Mouse (Mus musculus): ENCODE measurements around the gene Armc5. TPM values are rescaled to one million over a fixed set of nuclear protein-coding genes. Genes with fewer than 3 reads are reported as not detected.
A peak's percentile ranks its signal among the peaks of the same experiment; 100 is the strongest.

The Armc5 gene
- polyA plus RNA-seq, 1 experiment from 2014 or later, result 15.7 TPM

DNA sequence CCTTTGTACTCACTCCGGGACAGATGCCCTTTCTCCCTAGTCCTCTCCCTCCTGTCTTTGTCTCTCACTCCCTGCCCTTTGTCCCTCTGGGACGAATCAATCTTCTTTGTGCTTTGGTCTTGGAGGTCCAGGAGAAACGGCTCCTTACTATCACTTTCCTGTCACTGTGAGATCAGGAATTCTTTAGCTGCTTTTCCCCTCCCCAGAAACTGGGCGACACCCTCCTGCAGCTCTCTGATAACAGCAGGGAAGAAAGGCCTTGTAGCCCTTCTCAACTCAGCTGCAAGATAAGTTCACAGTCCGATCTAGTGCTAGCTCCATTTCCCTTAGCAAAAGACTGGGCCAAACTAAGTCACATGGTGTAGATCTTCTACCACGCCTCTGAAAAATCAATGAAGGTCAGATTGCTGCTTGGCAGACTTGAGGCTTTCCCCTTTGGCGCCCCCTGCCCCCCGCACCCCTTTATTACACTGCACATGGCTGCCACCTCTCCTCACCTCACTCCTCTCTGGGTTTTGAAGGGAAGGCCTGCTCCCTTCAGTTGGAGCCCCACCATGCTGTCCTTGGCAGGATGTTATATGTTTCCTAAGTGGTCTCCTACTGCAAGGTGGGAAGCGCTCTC is 51.9 kb downstream of the Armc5 start:
- Histone ChIP-seq H3K27me3 (replicated peaks) (no peaks in the 10 kb centered on the region), H3K4me2 (peak overlapping the region; percentile 50), H3K36me3 (peaks cover 31% of the 10 kb centered on the region), H3K9me3 (replicated peaks) (no peaks in the 10 kb centered on the region), H3K4me3 (0 out of 2 replicates have a peak overlapping the region, but pooled peaks have one; percentile 7), H3K27ac (ENCODE audit: poor library complexity, severe bottlenecking) (peak overlapping the region; percentile 70), H3K4me1 (replicated peaks) (peaks cover 22% of the 10 kb centered on the region), H3K9ac (peak overlapping the region; percentile 42)
- ATAC-seq (ENCODE audit: insufficient number of reproducible peaks, low FRiP score), result peak; percentile 93
- 9% methylated on average over 9 of the region's 9 CpGs for WGBS

Small RNAs within 50 kb of the gene (microRNA-seq; reads per million reads assigned to microRNA genes)
- not detected for gene Mir3103

Other genes starting within 250 kb of the Armc5 start
- gene Pycard, start 243.5 kb upstream of the Armc5 start, polyA plus RNA-seq (2016; fragmentation: Nextera tagmentation; extraction: Ambion mirVana), result 28.3 and 31.1 TPM in 2 replicates
- gene Trim72, start 233.4 kb upstream of the Armc5 start, polyA plus RNA-seq (2016; fragmentation: Nextera tagmentation; extraction: Ambion mirVana), result 0.86 and 1.2 TPM in 2 replicates
- 0.39 and 0.55 TPM in 2 replicates for gene Itgam, start 174.7 kb upstream of the Armc5 start, polyA plus RNA-seq (2016; fragmentation: Nextera tagmentation; extraction: Ambion mirVana)
- not detected in 2 replicates for gene Gm49368, start 174.7 kb upstream of the Armc5 start, polyA plus RNA-seq (2016; fragmentation: Nextera tagmentation; extraction: Ambion mirVana)
- gene Itgax, start 107.8 kb upstream of the Armc5 start, polyA plus RNA-seq (2016; fragmentation: Nextera tagmentation; extraction: Ambion mirVana), result 0.04 and 0.19 TPM in 2 replicates
- 0.71 TPM in 1 of 2 replicates, not detected in the other for gene Itgad, start 83.0 kb upstream of the Armc5 start, polyA plus RNA-seq (2016; fragmentation: Nextera tagmentation; extraction: Ambion mirVana)
- 632 and 633 TPM in 2 replicates for gene Cox6a2, start 31.0 kb upstream of the Armc5 start, polyA plus RNA-seq (2016; fragmentation: Nextera tagmentation; extraction: Ambion mirVana)
- 7.1 and 7.5 TPM in 2 replicates for gene 9130023H24Rik, start 689 bp downstream of the Armc5 start, polyA plus RNA-seq (2016; fragmentation: Nextera tagmentation; extraction: Ambion mirVana)
- gene Tgfb1i1, start 9.5 kb downstream of the Armc5 start, polyA plus RNA-seq (2016; fragmentation: Nextera tagmentation; extraction: Ambion mirVana), result 198 and 202 TPM in 2 replicates
- 0.11 and 0.23 TPM in 2 replicates for gene Slc5a2, start 28.3 kb downstream of the Armc5 start, polyA plus RNA-seq (2016; fragmentation: Nextera tagmentation; extraction: Ambion mirVana)
- 20.0 and 22.5 TPM in 2 replicates for gene BC017158, start 60.8 kb downstream of the Armc5 start, polyA plus RNA-seq (2016; fragmentation: Nextera tagmentation; extraction: Ambion mirVana)
- gene Rgs10, start 181.4 kb downstream of the Armc5 start, polyA plus RNA-seq (2016; fragmentation: Nextera tagmentation; extraction: Ambion mirVana), result 13.3 and 14.0 TPM in 2 replicates
- 20.6 and 21.9 TPM in 2 replicates for gene Tial1, start 224.4 kb downstream of the Armc5 start, polyA plus RNA-seq (2016; fragmentation: Nextera tagmentation; extraction: Ambion mirVana)